Mouse (Mus musculus) leukemia stem cell, adult 10-12 weeks (primary cell): ENCODE data around the gene Gfpt1. TPM values are rescaled to one million over a fixed set of nuclear protein-coding genes. Genes with fewer than 3 reads are reported as not detected.

ENCODE experiments used
- polyA plus RNA-seq: library from polyadenylated mRNA; stranded (reverse); fragments of >175 nt; gene quantifications from 2 replicates; pipeline ENCODE4 v1.2.3, GENCODE M21; 2012; ENCODE audit warnings: low replicate concordance

The Gfpt1 gene
- 5.5 and 56.9 TPM in 2 replicates for polyA plus RNA-seq

GRCm38 (mm10) chr6:87042337-87043130 lies at the start of gene Gfpt1:
Gene Gfpt1 (plus strand): TSS chr6:87042846.

GRCm38 (mm10) chr6:87008887-87009286 lies 33.8 kb upstream of the Gfpt1 start, which contains the start of gene Nfu1:
Gene Nfu1 (plus strand): TSS chr6:87009236.

GRCm38 (mm10) chr6:87104123-87104796 lies 61.6 kb downstream of the Gfpt1 start, which contains the start of gene D6Ertd527e:
Gene D6Ertd527e (plus strand): TSS chr6:87104746.

Other genes with a start within 250 kb of the Gfpt1 start
- gene Anxa4, start 249.3 kb upstream of the Gfpt1 start, polyA plus RNA-seq: 0.66 and 3.9 TPM in 2 replicates
- gene Aak1, start 193.3 kb upstream of the Gfpt1 start, polyA plus RNA-seq: 23.7 and 33.7 TPM in 2 replicates
- 13.8 and 18.1 TPM in 2 replicates for gene Nfu1, start 33.6 kb upstream of the Gfpt1 start, polyA plus RNA-seq
- 0.10 TPM in 1 of 2 replicates, not detected in the other for gene D6Ertd527e, start 61.9 kb downstream of the Gfpt1 start, polyA plus RNA-seq